Comparison of ENCODE assay signal across 8 mouse cellular contexts in genomic region chr5:96206897-96207296, GRCm38 (mm10). TPM values are rescaled to one million over a fixed set of nuclear protein-coding genes. Genes with fewer than 3 reads are reported as not detected.
DNase-seq lines count a peak whose midpoint lies in the region; ATAC-seq lines count a peak whose summit lies in the region.

No protein-coding gene starts in this region.

- H3K27me3 ChIP-seq in kidney, embryonic 16.5 days (ENCODE audit: insufficient read depth, low read length) = no peaks in the 10 kb centered on the region

- no peaks in the 10 kb centered on the region for H3K36me3 ChIP-seq in kidney, embryonic 16.5 days (ENCODE audit: insufficient read depth, low read length)

- WGBS in kidney, embryonic 16.5 days = 35% methylated on average over 2 of the region's 2 CpGs

- H3K27ac ChIP-seq in kidney, embryonic 16.5 days (ENCODE audit: low read length) = peak overlapping the region; percentile 30

- peaks cover 26% of the 10 kb centered on the region for H3K4me1 ChIP-seq in kidney, embryonic 16.5 days (ENCODE audit: insufficient read depth, low read length)

- no peak overlapping the region for H3K4me3 ChIP-seq in kidney, embryonic 16.5 days (ENCODE audit: low read length)

- peak; percentile 23 for DNase-seq in gastrocnemius, adult 18-20 months (ENCODE audit: low spot score)
- DNase-seq in gastrocnemius, adult 8-10 months (ENCODE audit: low spot score in 2 of 2) = no peak
- peak; percentile 57 for DNase-seq in testis, postnatal 10 days (ENCODE audit: low spot score)
- DNase-seq in testis, postnatal 14 days (ENCODE audit: low spot score) = no peak
- DNase-seq in ovary, postnatal 14 days (ENCODE audit: low spot score) = peak; percentile 65
- no peak for DNase-seq in B cell, adult 2 months
- no peak for DNase-seq in embryo, embryonic 9.5 days (ENCODE audit: extremely low spot score)

- no peaks in the 10 kb centered on the region for H3K9me3 ChIP-seq in kidney, embryonic 16.5 days (ENCODE audit: low read length)

- H3K4me2 ChIP-seq in kidney, embryonic 16.5 days (replicated peaks; ENCODE audit: low read depth, low read length) = no peak overlapping the region

- ATAC-seq in kidney, embryonic 16.5 days (ENCODE audit: low FRiP score, low TSS enrichment) = no peak

- no peak overlapping the region for H3K9ac ChIP-seq in kidney, embryonic 16.5 days (replicated peaks; ENCODE audit: low read length)

RNA-seq across cellular contexts. Expression of gene Mrpl1, which starts 2.4 kb away (rescaled TPM):
- 10 to 100 TPM; 20.7 to 24.9 TPM for total RNA-seq in gastrocnemius, adult 18-20 months (2021)
- 10 to 100 TPM; 21.1 to 25.7 (median 22.2) TPM for total RNA-seq in gastrocnemius, adult 8-10 months (2022)
- polyA plus RNA-seq in kidney, embryonic 16.5 days (2015; fragmentation: Nextera tagmentation; extraction: Ambion mirVana) = 24.7 and 26.8 TPM in 2 replicates

RNA-seq across cellular contexts. Expression of gene Cnot6l, which starts 42.9 kb away (rescaled TPM):
- 10 to 100 TPM; 24.5 to 27.8 TPM for total RNA-seq in gastrocnemius, adult 18-20 months (2021)
- total RNA-seq in gastrocnemius, adult 8-10 months (2022) = 10 to 100 TPM; 22.9 to 31.7 (median 27.7) TPM
- polyA plus RNA-seq in kidney, embryonic 16.5 days (2015; fragmentation: Nextera tagmentation; extraction: Ambion mirVana) = 18.4 and 23.9 TPM in 2 replicates

Comparison
In these comparisons a context has a peak if more than half of its experiments do, and no peak if none do; other contexts are left out.
1. DNase-seq: peak in gastrocnemius, adult 18-20 months (single experiment), testis, postnatal 10 days (single experiment) and ovary, postnatal 14 days (single experiment); none in gastrocnemius, adult 8-10 months (0 of 2), testis, postnatal 14 days (single experiment), B cell, adult 2 months (0 of 2) and embryo, embryonic 9.5 days (single experiment).